Mouse (Mus musculus): ENCODE measurements around the gene Nfatc2. TPM values are rescaled to one million over a fixed set of nuclear protein-coding genes. Genes with fewer than 3 reads are reported as not detected.

Nfatc2 gene
- polyA plus RNA-seq, 1 experiment from 2014 or later: 3.7 TPM

GRCm38 (mm10) chr2:168593004-168593403 lies 8.5 kb downstream of the Nfatc2 start:
- Histone ChIP-seq H3K4me2 (replicated peaks) (no peak overlapping the region), H3K9me3 (ENCODE audit: control insufficient read depth, low read length) (no peaks in the 10 kb centered on the region), H3K4me3 (replicated peaks; ENCODE audit: low read length) (no peak overlapping the region), H3K27me3 (ENCODE audit: control insufficient read depth, insufficient read depth, low read length) (peaks cover 31% of the 10 kb centered on the region), H3K27ac (no peak overlapping the region), H3K4me1 (replicated peaks; ENCODE audit: control insufficient read depth, insufficient read depth, low read length) (peaks cover 20% of the 10 kb centered on the region), H3K9ac (no peak overlapping the region), H3K36me3 (replicated peaks; ENCODE audit: control insufficient read depth, insufficient read depth) (no peaks in the 10 kb centered on the region)
- no peak for ATAC-seq (ENCODE audit: low FRiP score)
- no peak for DNase-seq (ENCODE audit: low spot score)
- 86% methylated on average over 5 of the region's 5 CpGs for WGBS

GRCm38 (mm10) chr2:168591076-168591475 lies 10.4 kb downstream of the Nfatc2 start:
- WGBS: 79% methylated on average over 2 of the region's 2 CpGs
- Histone ChIP-seq H3K4me2 (replicated peaks) (no peak overlapping the region), H3K9me3 (ENCODE audit: control insufficient read depth, low read length) (no peaks in the 10 kb centered on the region), H3K4me3 (replicated peaks; ENCODE audit: low read length) (no peak overlapping the region), H3K4me1 (replicated peaks; ENCODE audit: control insufficient read depth, insufficient read depth, low read length) (peaks cover 20% of the 10 kb centered on the region), H3K36me3 (replicated peaks; ENCODE audit: control insufficient read depth, insufficient read depth) (no peaks in the 10 kb centered on the region), H3K27me3 (ENCODE audit: control insufficient read depth, insufficient read depth, low read length) (peaks cover 31% of the 10 kb centered on the region), H3K27ac (no peak overlapping the region), H3K9ac (no peak overlapping the region)
- ATAC-seq (ENCODE audit: low FRiP score) (no peak), DNase-seq (ENCODE audit: low spot score) (no peak)

DNA sequence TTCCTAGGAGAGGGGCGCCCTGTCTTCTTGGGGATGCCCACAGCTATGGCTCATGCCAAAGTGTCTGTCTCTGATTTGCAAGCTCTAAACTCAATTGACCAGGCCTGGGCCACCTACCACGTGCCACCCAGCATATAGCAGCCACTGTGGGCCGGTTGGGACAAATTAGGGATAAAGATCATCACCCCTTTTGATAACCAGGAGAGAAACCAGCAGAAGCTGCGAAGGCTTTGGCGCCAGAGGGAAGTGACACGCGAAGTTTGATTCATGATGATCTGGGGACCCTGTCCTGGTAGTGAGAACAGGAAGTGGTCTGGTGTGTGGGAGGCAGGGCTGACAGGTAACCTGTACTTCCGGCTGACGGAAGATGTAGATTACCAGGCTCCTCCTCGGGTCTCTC lies 10.9 kb downstream of the Nfatc2 start:
- H3K4me1 ChIP-seq (replicated peaks; ENCODE audit: control insufficient read depth, insufficient read depth, low read length): peaks cover 20% of the 10 kb centered on the region
- DNase-seq (ENCODE audit: low spot score): no peak
- H3K36me3 ChIP-seq (replicated peaks; ENCODE audit: control insufficient read depth, insufficient read depth): no peaks in the 10 kb centered on the region
- no peak overlapping the region for H3K9ac ChIP-seq
- peak overlapping the region; percentile 53 for H3K4me2 ChIP-seq (replicated peaks)
- H3K27ac ChIP-seq: no peak overlapping the region
- no peak for ATAC-seq (ENCODE audit: low FRiP score)
- peak overlapping the region; percentile 28 for H3K4me3 ChIP-seq (replicated peaks; ENCODE audit: low read length)
- 49% methylated on average over 10 of the region's 10 CpGs for WGBS
- H3K27me3 ChIP-seq (ENCODE audit: control insufficient read depth, insufficient read depth, low read length): peaks cover 31% of the 10 kb centered on the region
- no peaks in the 10 kb centered on the region for H3K9me3 ChIP-seq (ENCODE audit: control insufficient read depth, low read length)

DNA sequence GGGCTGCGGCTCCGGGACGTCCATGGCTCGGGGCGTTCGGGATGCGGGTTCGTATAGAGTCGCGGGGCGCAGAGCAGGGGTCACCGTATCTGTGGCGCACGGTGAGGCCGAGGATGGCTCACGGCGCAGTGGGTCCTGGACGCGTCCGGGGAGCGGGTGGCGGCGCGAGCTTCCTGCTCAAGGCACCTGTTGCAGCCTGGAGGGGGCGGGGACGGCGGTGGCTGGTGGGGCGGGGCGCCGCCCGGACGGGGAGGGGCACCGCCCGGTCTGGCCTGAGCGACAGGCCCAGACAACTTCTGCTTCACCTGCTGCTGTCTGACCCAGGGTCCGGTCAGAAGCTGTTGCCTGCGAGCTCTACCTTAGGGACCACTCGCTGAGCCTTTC lies 11.3 kb downstream of the Nfatc2 start:
- Histone ChIP-seq H3K9ac (peak overlapping the region; percentile 18; the same call in 1 of the 2 replicates), H3K36me3 (replicated peaks; ENCODE audit: control insufficient read depth, insufficient read depth) (no peaks in the 10 kb centered on the region), H3K27me3 (ENCODE audit: control insufficient read depth, insufficient read depth, low read length) (peaks cover 31% of the 10 kb centered on the region), H3K4me2 (replicated peaks) (peak overlapping the region; percentile 53), H3K4me1 (replicated peaks; ENCODE audit: control insufficient read depth, insufficient read depth, low read length) (peaks cover 20% of the 10 kb centered on the region), H3K4me3 (replicated peaks; ENCODE audit: low read length) (peak overlapping the region; percentile 28), H3K27ac (no peak overlapping the region), H3K9me3 (ENCODE audit: control insufficient read depth, low read length) (no peaks in the 10 kb centered on the region)
- WGBS: 1% methylated on average over 38 of the region's 38 CpGs
- DNase-seq (ENCODE audit: low spot score) (no peak), ATAC-seq (ENCODE audit: low FRiP score) (no peak; the same call in 1 of the 2 replicates)

- no peak for DNase-seq (ENCODE audit: low spot score)
- H3K4me2 ChIP-seq (replicated peaks): peak overlapping the region; percentile 53
- ATAC-seq (ENCODE audit: low FRiP score): peak; percentile 57; the same call in 1 of the 2 replicates
- no peaks in the 10 kb centered on the region for H3K9me3 ChIP-seq (ENCODE audit: control insufficient read depth, low read length)
- peaks cover 20% of the 10 kb centered on the region for H3K4me1 ChIP-seq (replicated peaks; ENCODE audit: control insufficient read depth, insufficient read depth, low read length)
- WGBS: 3% methylated on average over 21 of the region's 21 CpGs
- peaks cover 31% of the 10 kb centered on the region for H3K27me3 ChIP-seq (ENCODE audit: control insufficient read depth, insufficient read depth, low read length)
- H3K4me3 ChIP-seq (replicated peaks; ENCODE audit: low read length): peak overlapping the region; percentile 28
- H3K36me3 ChIP-seq (replicated peaks; ENCODE audit: control insufficient read depth, insufficient read depth): no peaks in the 10 kb centered on the region
- no peak overlapping the region for H3K27ac ChIP-seq
- peak overlapping the region; percentile 18; the same call in 1 of the 2 replicates for H3K9ac ChIP-seq
These were observed 11.9 kb downstream of the Nfatc2 start for GRCm38 (mm10) chr2:168589368-168590167.

DNA sequence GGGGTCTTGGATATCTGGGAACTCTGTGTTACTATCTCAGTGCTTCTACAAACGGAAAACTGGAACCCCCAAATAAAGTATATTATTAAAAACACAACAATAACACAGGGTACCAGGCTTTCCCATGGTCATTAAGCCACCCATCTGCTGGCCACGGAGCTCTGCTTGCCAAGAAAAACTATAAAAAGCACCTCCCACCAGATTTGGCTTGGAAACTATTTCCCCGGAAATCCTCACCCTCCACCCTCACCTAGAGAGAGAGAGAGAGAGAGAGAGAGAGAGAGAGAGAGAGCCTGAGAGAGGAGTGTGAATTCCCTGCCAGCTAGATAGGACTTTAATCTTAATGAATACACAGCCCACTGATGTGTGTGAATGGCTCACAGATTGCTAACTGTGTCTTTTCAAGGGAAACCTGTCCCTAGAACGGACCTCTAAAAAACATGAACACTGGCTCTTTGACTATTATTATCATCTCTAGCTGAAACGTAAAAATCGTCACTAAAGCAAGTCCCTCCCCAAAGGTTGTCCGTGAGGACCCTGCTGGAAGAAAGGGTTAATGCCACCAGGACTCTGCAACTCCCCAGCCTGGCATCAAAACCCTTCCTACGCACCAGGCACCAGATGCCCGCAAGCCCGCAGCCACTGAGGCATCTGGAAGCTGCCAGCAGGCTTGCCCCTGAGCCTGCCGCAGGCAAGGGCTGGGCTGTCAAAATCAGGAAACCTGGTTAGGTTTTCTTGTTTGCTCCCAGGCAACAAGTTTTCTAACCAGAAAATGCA lies 12.7 kb downstream of the Nfatc2 start:
- Histone ChIP-seq H3K9ac (no peak overlapping the region), H3K4me2 (replicated peaks) (no peak overlapping the region), H3K4me1 (replicated peaks; ENCODE audit: control insufficient read depth, insufficient read depth, low read length) (peaks cover 25% of the 10 kb centered on the region), H3K27ac (no peak overlapping the region), H3K4me3 (replicated peaks; ENCODE audit: low read length) (no peak overlapping the region), H3K36me3 (replicated peaks; ENCODE audit: control insufficient read depth, insufficient read depth) (no peaks in the 10 kb centered on the region), H3K9me3 (ENCODE audit: control insufficient read depth, low read length) (no peaks in the 10 kb centered on the region), H3K27me3 (ENCODE audit: control insufficient read depth, insufficient read depth, low read length) (peaks cover 31% of the 10 kb centered on the region)
- peak; percentile 49 for DNase-seq (ENCODE audit: low spot score)
- WGBS: 47% methylated on average over 11 of the region's 11 CpGs
- ATAC-seq (ENCODE audit: low FRiP score): no peak

DNA sequence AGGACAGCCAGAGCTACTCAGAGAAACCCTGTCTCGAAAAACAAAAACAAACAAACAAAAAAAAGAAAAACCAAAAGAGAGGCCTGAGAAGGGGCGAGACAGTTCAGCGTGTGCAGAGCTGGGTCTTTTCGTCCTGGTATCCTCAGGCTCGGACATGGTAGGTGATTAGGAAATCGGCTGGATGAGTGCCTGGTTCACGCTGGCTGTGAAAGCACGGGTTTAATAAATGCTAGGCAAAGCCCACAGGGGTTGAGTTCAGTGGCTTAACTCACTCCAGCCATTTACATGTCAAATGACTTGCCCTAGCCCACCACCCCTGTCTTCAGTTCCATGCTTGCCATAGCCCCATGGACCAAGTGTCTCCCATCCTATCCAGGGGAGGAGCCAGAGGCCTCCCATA lies 14.3 kb downstream of the Nfatc2 start:
- Histone ChIP-seq H3K27me3 (ENCODE audit: control insufficient read depth, insufficient read depth, low read length) (peaks cover 31% of the 10 kb centered on the region), H3K4me3 (replicated peaks; ENCODE audit: low read length) (no peak overlapping the region), H3K9me3 (ENCODE audit: control insufficient read depth, low read length) (no peaks in the 10 kb centered on the region), H3K9ac (no peak overlapping the region), H3K4me1 (replicated peaks; ENCODE audit: control insufficient read depth, insufficient read depth, low read length) (peaks cover 25% of the 10 kb centered on the region), H3K27ac (no peak overlapping the region), H3K4me2 (replicated peaks) (no peak overlapping the region), H3K36me3 (replicated peaks; ENCODE audit: control insufficient read depth, insufficient read depth) (no peaks in the 10 kb centered on the region)
- 58% methylated on average over 8 of the region's 8 CpGs for WGBS
- DNase-seq (ENCODE audit: low spot score) (no peak), ATAC-seq (ENCODE audit: low FRiP score) (no peak)

- Histone ChIP-seq H3K9me3 (ENCODE audit: control insufficient read depth, low read length) (no peaks in the 10 kb centered on the region), H3K4me1 (replicated peaks; ENCODE audit: control insufficient read depth, insufficient read depth, low read length) (peaks cover 25% of the 10 kb centered on the region), H3K4me3 (replicated peaks; ENCODE audit: low read length) (no peak overlapping the region), H3K27ac (no peak overlapping the region), H3K4me2 (replicated peaks) (no peak overlapping the region), H3K36me3 (replicated peaks; ENCODE audit: control insufficient read depth, insufficient read depth) (no peaks in the 10 kb centered on the region), H3K9ac (no peak overlapping the region), H3K27me3 (ENCODE audit: control insufficient read depth, insufficient read depth, low read length) (peaks cover 27% of the 10 kb centered on the region)
- WGBS: 86% methylated on average over 12 of the region's 12 CpGs
- ATAC-seq (ENCODE audit: low FRiP score) (no peak), DNase-seq (ENCODE audit: low spot score) (no peak)
These were observed 14.9 kb downstream of the Nfatc2 start for GRCm38 (mm10) chr2:168586512-168586911.

DNA sequence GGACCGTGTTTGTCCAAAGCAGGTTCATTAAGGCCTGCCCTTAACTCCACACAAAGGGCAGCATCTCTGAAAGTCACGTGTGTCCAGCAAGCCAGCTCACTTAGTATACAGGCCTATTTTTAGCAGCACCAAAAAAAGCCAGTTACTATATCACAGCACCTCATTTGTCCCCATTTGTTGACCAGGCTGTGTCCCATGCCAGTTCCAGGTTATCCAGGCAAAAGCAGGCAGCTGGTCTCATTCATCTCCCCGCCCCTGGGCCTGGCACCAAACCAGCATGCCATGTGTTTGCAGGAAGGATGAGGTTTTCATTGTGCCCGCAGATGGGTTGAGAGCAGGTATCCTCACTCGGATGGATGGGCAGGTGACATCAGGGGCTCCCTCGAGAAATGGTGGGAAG lies 16.6 kb downstream of the Nfatc2 start:
- DNase-seq (ENCODE audit: low spot score): no peak
- WGBS: 59% methylated on average over 6 of the region's 6 CpGs
- H3K9me3 ChIP-seq (ENCODE audit: control insufficient read depth, low read length): no peaks in the 10 kb centered on the region
- H3K4me1 ChIP-seq (replicated peaks; ENCODE audit: control insufficient read depth, insufficient read depth, low read length): peaks cover 30% of the 10 kb centered on the region
- H3K36me3 ChIP-seq (replicated peaks; ENCODE audit: control insufficient read depth, insufficient read depth): no peaks in the 10 kb centered on the region
- H3K27ac ChIP-seq: no peak overlapping the region
- H3K4me2 ChIP-seq (replicated peaks): no peak overlapping the region
- no peak overlapping the region for H3K9ac ChIP-seq
- no peak for ATAC-seq (ENCODE audit: low FRiP score)
- peaks cover 11% of the 10 kb centered on the region for H3K27me3 ChIP-seq (ENCODE audit: control insufficient read depth, insufficient read depth, low read length)
- H3K4me3 ChIP-seq (replicated peaks; ENCODE audit: low read length): no peak overlapping the region

All from hindbrain, embryonic 14.5 days (tissue).